Comparison of ENCODE assay signal across 11 mouse cellular contexts in genomic region chr1:89090676-89091075, GRCm38 (mm10). TPM values are rescaled to one million over a fixed set of nuclear protein-coding genes. Genes with fewer than 3 reads are reported as not detected.
A peak's percentile ranks its signal among the peaks of the same experiment; 100 is the strongest.
DNase-seq lines count a peak whose midpoint lies in the region; ATAC-seq and TF ChIP-seq lines count a peak whose summit lies in the region.
"Had no signal": no experiment of that assay in that cellular context is flagged by ENCODE, and none has a peak within 500 bp of the region (broad histone marks: within the 10 kb centered on the region; RNA-seq: fewer than 3 reads in every experiment).

No protein-coding gene starts in this region.

- peaks cover 99% of the 10 kb centered on the region for H3K4me1 ChIP-seq in heart, embryonic 13.5 days
- peaks cover 72% of the 10 kb centered on the region for H3K4me1 ChIP-seq in lung, embryonic 15.5 days
- H3K4me1 ChIP-seq in ES-Bruce4 (ENCODE audit: control insufficient read depth, insufficient read depth, low read length) = peaks cover 35% of the 10 kb centered on the region
- H3K4me1 ChIP-seq in embryonic facial prominence, embryonic 10.5 days = peaks cover 98% of the 10 kb centered on the region

- H3K27ac ChIP-seq in heart, embryonic 13.5 days (replicated peaks) = peak overlapping the region; percentile 73
- peak overlapping the region; percentile 54 for H3K27ac ChIP-seq in lung, embryonic 15.5 days
- H3K27ac ChIP-seq in ES-Bruce4 (ENCODE audit: insufficient read depth, low read length) = peak overlapping the region; percentile 25; the same call in 1 of the 2 replicates
- peak overlapping the region; percentile 16; the same call in 1 of the 2 replicates for H3K27ac ChIP-seq in embryonic facial prominence, embryonic 10.5 days (replicated peaks)

- no peak overlapping the region for H3K4me2 ChIP-seq in heart, embryonic 13.5 days
- no peak overlapping the region; the same call in 1 of the 2 replicates for H3K4me2 ChIP-seq in lung, embryonic 15.5 days

- no peak for TF ChIP-seq CTCF in ES-Bruce4 (IDR thresholded peaks at IDR 0.05; ENCODE audit: low read depth, low read length)

- no peaks in the 10 kb centered on the region for H3K36me3 ChIP-seq in heart, embryonic 13.5 days
- no peaks in the 10 kb centered on the region for H3K36me3 ChIP-seq in lung, embryonic 15.5 days
- H3K36me3 ChIP-seq in ES-Bruce4 (ENCODE audit: control insufficient read depth, insufficient read depth, low read length, poor library complexity, severe bottlenecking) = no peaks in the 10 kb centered on the region
- H3K36me3 ChIP-seq in embryonic facial prominence, embryonic 10.5 days (replicated peaks) = no peaks in the 10 kb centered on the region

- TF ChIP-seq POLR2A in ES-Bruce4 (IDR thresholded peaks at IDR 0.05; ENCODE audit: insufficient read depth, low read length) = no peak

- no peaks in the 10 kb centered on the region for H3K9me3 ChIP-seq in heart, embryonic 13.5 days
- H3K9me3 ChIP-seq in lung, embryonic 15.5 days = no peaks in the 10 kb centered on the region
- H3K9me3 ChIP-seq in ES-Bruce4 (replicated peaks; ENCODE audit: control insufficient read depth, insufficient read depth, low read length, poor library complexity, severe bottlenecking) = no peaks in the 10 kb centered on the region
- no peaks in the 10 kb centered on the region for H3K9me3 ChIP-seq in embryonic facial prominence, embryonic 10.5 days

- no peak overlapping the region for H3K4me3 ChIP-seq in heart, embryonic 13.5 days
- H3K4me3 ChIP-seq in lung, embryonic 15.5 days = no peak overlapping the region
- no peak overlapping the region for H3K4me3 ChIP-seq in ES-Bruce4 (ENCODE audit: low read depth, low read length)
- H3K4me3 ChIP-seq in embryonic facial prominence, embryonic 10.5 days = no peak overlapping the region

- WGBS in heart, embryonic 13.5 days = 72% methylated on average over 8 of the region's 8 CpGs
- 51% methylated on average over 8 of the region's 8 CpGs for WGBS in lung, embryonic 15.5 days
- 72% methylated on average over 8 of the region's 8 CpGs for WGBS in embryonic facial prominence, embryonic 10.5 days

- no peak for DNase-seq in heart, postnatal 36 days
- no peak for DNase-seq in lung, postnatal 36 days
- DNase-seq in embryonic facial prominence, embryonic 10.5 days (ENCODE audit: low spot score) = no peak
- DNase-seq: cerebellum, adult 9-10 months; gastrocnemius, postnatal 36 days; layer of hippocampus, postnatal 36 days had no signal

- peak overlapping the region; percentile 62; the same call in 1 of the 2 replicates for H3K9ac ChIP-seq in heart, embryonic 13.5 days
- H3K9ac ChIP-seq in lung, embryonic 15.5 days = no peak overlapping the region
- H3K9ac ChIP-seq in ES-Bruce4 (ENCODE audit: low read depth, poor library complexity, severe bottlenecking) = no peak overlapping the region

- intact Hi-C loops in heart, postnatal 36 days (cut with DNase I) = loop anchor here (5.0 kb wide), 1 partner anchor 47 kb away; no protein-coding TSS in a partner anchor

- no peaks in the 10 kb centered on the region for H3K27me3 ChIP-seq in heart, embryonic 13.5 days (replicated peaks)
- no peaks in the 10 kb centered on the region for H3K27me3 ChIP-seq in lung, embryonic 15.5 days
- no peaks in the 10 kb centered on the region for H3K27me3 ChIP-seq in ES-Bruce4 (ENCODE audit: control insufficient read depth, insufficient read depth, low read length, poor library complexity, severe bottlenecking)
- peaks cover 4% of the 10 kb centered on the region; the same call in 1 of the 2 replicates for H3K27me3 ChIP-seq in embryonic facial prominence, embryonic 10.5 days (replicated peaks; ENCODE audit: low read depth, poor library complexity, severe bottlenecking)

- ATAC-seq in heart, embryonic 13.5 days (ENCODE audit: extremely low read depth, insufficient number of reproducible peaks, low FRiP score, low TSS enrichment) = no peak
- ATAC-seq in lung, embryonic 15.5 days (ENCODE audit: borderline replicate concordance, extremely low read depth, low FRiP score, low TSS enrichment) = no peak
- ATAC-seq in granulocyte monocyte progenitor cell, adult 5-6 weeks (replicated peaks; ENCODE audit: poor library complexity, severe bottlenecking) = no peak
- ATAC-seq: inflammation-experienced regulatory T-cells, adult 6 months had no signal

- TF ChIP-seq EP300 in ES-Bruce4 (IDR thresholded peaks at IDR 0.05; ENCODE audit: insufficient read depth, low read depth, low read length) = no peak

RNA-seq across cellular contexts. Expression of gene Sh3bp4, which starts 20.5 kb away (rescaled TPM):
- polyA plus RNA-seq in heart, embryonic 13.5 days (2015; fragmentation: Nextera tagmentation; extraction: Ambion mirVana) = 19.2 and 19.6 TPM in 2 replicates
- 10 to 100 TPM; 11.3 to 11.8 TPM for total RNA-seq in heart, postnatal 36 days (2021)
- polyA plus RNA-seq in lung, embryonic 15.5 days (2015; fragmentation: Nextera tagmentation; extraction: Ambion mirVana) = 25.2 and 27.1 TPM in 2 replicates
- 32.1 and 37.6 TPM in 2 replicates for polyA plus RNA-seq in ES-Bruce4 (2011; ENCODE audit: insufficient read depth, insufficient read length, low read depth, missing spikeins)
- polyA plus RNA-seq in embryonic facial prominence, embryonic 10.5 days (2016; fragmentation: Nextera tagmentation; extraction: Ambion mirVana) = 25.1 and 26.5 TPM in 2 replicates
- 0.41 and 0.88 TPM in 2 replicates for total RNA-seq in granulocyte monocyte progenitor cell, adult 5-6 weeks (2014; fragmentation: Nextera tagmentation)
- total RNA-seq in granulocyte monocyte progenitor cell, adult 5-6 weeks (2017) = not detected in 2 replicates

Comparison
In these comparisons a context has a peak if more than half of its experiments do, and no peak if none do; other contexts are left out.
1. H3K27ac ChIP-seq: peak in every context shown above with its lines; median percentile 73 in heart, embryonic 13.5 days; 54 in lung, embryonic 15.5 days; 25 in ES-Bruce4; 16 in embryonic facial prominence, embryonic 10.5 days.